Comparison of ENCODE assay signal across 26 mouse cellular contexts in genomic region chr7:12485956-12486355, GRCm38 (mm10). TPM values are rescaled to one million over a fixed set of nuclear protein-coding genes. Genes with fewer than 3 reads are reported as not detected.
DNase-seq lines count a peak whose midpoint lies in the region; ATAC-seq and TF ChIP-seq lines count a peak whose summit lies in the region.
"Had no signal": no experiment of that assay in that cellular context is flagged by ENCODE, and none has a peak within 500 bp of the region (broad histone marks: within the 10 kb centered on the region; RNA-seq: fewer than 3 reads in every experiment).

No protein-coding gene starts in this region.

- peak; percentile 23 for TF ChIP-seq CTCF in ES-Bruce4 (IDR thresholded peaks at IDR 0.05; ENCODE audit: low read depth, low read length)

- H3K36me3 ChIP-seq in ES-Bruce4 (ENCODE audit: control insufficient read depth, insufficient read depth, low read length, poor library complexity, severe bottlenecking): peaks cover 27% of the 10 kb centered on the region
- H3K36me3 ChIP-seq in splenic B cell, adult 2 months (ENCODE audit: control insufficient read depth, insufficient read depth, low read length, poor library complexity, severe bottlenecking): peaks cover 21% of the 10 kb centered on the region
- H3K36me3 ChIP-seq in forebrain, embryonic 12.5 days (replicated peaks): peaks cover 99% of the 10 kb centered on the region

- ATAC-seq in forebrain, embryonic 12.5 days (ENCODE audit: low FRiP score): no peak

- H3K4me1 ChIP-seq in ES-Bruce4 (ENCODE audit: control insufficient read depth, insufficient read depth, low read length): no peaks in the 10 kb centered on the region
- H3K4me1 ChIP-seq in forebrain, embryonic 12.5 days: no peaks in the 10 kb centered on the region
- H3K4me1 ChIP-seq: embryonic facial prominence, embryonic 15.5 days; hindbrain, embryonic 15.5 days; limb, embryonic 10.5 days; neural tube, embryonic 12.5 days had no signal

- H3K27ac ChIP-seq in ES-Bruce4 (ENCODE audit: insufficient read depth, low read length): no peak overlapping the region
- no peak overlapping the region for H3K27ac ChIP-seq in forebrain, embryonic 12.5 days
- H3K27ac ChIP-seq: embryonic facial prominence, embryonic 15.5 days; heart, adult 2 months; hindbrain, embryonic 15.5 days; kidney, postnatal 0 days; limb, embryonic 10.5 days; neural tube, embryonic 12.5 days had no signal

- no peaks in the 10 kb centered on the region for H3K27me3 ChIP-seq in ES-Bruce4 (ENCODE audit: control insufficient read depth, insufficient read depth, low read length, poor library complexity, severe bottlenecking)
- H3K27me3 ChIP-seq in splenic B cell, adult 2 months (ENCODE audit: control insufficient read depth, insufficient read depth, low read length, poor library complexity, severe bottlenecking): no peaks in the 10 kb centered on the region
- H3K27me3 ChIP-seq in forebrain, embryonic 12.5 days: no peaks in the 10 kb centered on the region
- H3K27me3 ChIP-seq: embryonic facial prominence, embryonic 15.5 days; hindbrain, embryonic 15.5 days; neural tube, embryonic 12.5 days had no signal

- peak; percentile 12 for DNase-seq in thymus, postnatal 0 days (ENCODE audit: low spot score)
- no peak for DNase-seq in thymus, postnatal 10 days (ENCODE audit: low spot score in 2 of 2)
- DNase-seq in ZHBTc4 (ENCODE audit: low read depth, low spot score): peak; percentile 70
- DNase-seq in splenic B cell, adult 2 months (ENCODE audit: low read depth, low spot score): peak; percentile 3
- no peak for DNase-seq in gastrocnemius, postnatal 10 days
- DNase-seq in adrenal gland, adult 2 months: no peak
- DNase-seq: cerebellum, postnatal 25 days; heart, adult 2 months; heart, postnatal 36 days; kidney, adult 18-20 months; lung, adult 18-20 months; lung, postnatal 14 days; right cerebral cortex, adult 18-20 months had no signal

- TF ChIP-seq POLR2A in ES-Bruce4 (IDR thresholded peaks at IDR 0.05; ENCODE audit: insufficient read depth, low read length): no peak

- 100% methylated on average over 1 of the region's 1 CpGs for WGBS in forebrain, embryonic 12.5 days

- H3K4me2 ChIP-seq in forebrain, embryonic 12.5 days: no peak overlapping the region
- H3K4me2 ChIP-seq: embryonic facial prominence, embryonic 15.5 days; hindbrain, embryonic 15.5 days; neural tube, embryonic 12.5 days had no signal

- peaks cover 5% of the 10 kb centered on the region; the same call in 1 of the 2 replicates for H3K9me3 ChIP-seq in ES-Bruce4 (replicated peaks; ENCODE audit: control insufficient read depth, insufficient read depth, low read length, poor library complexity, severe bottlenecking)
- peaks cover 64% of the 10 kb centered on the region for H3K9me3 ChIP-seq in forebrain, embryonic 12.5 days

- no peak for TF ChIP-seq EP300 in ES-Bruce4 (IDR thresholded peaks at IDR 0.05; ENCODE audit: insufficient read depth, low read depth, low read length)

- no peak overlapping the region for H3K9ac ChIP-seq in ES-Bruce4 (ENCODE audit: low read depth, poor library complexity, severe bottlenecking)
- H3K9ac ChIP-seq in forebrain, embryonic 12.5 days: no peak overlapping the region
- H3K9ac ChIP-seq: embryonic facial prominence, embryonic 15.5 days; hindbrain, embryonic 15.5 days; neural tube, embryonic 12.5 days had no signal

- no peak overlapping the region for H3K4me3 ChIP-seq in ES-Bruce4 (ENCODE audit: low read depth, low read length)
- no peak overlapping the region for H3K4me3 ChIP-seq in forebrain, embryonic 12.5 days (replicated peaks)
- H3K4me3 ChIP-seq: embryonic facial prominence, embryonic 15.5 days; heart, adult 2 months; hindbrain, embryonic 15.5 days; limb, embryonic 10.5 days; neural tube, embryonic 12.5 days had no signal

RNA-seq across cellular contexts. Expression of gene Zfp606, which starts 7.9 kb away (rescaled TPM):
- 13.9 and 14.6 TPM in 2 replicates for polyA plus RNA-seq in thymus, postnatal 0 days (2015; fragmentation: Nextera tagmentation; extraction: Ambion mirVana)
- polyA plus RNA-seq in ES-Bruce4 (2011; ENCODE audit: insufficient read depth, insufficient read length, low read depth, missing spikeins): 14.0 and 15.2 TPM in 2 replicates
- 10 to 100 TPM in 1 of 2 experiments, 1 to 10 TPM in 1; 7.1 to 10.2 TPM for total RNA-seq in gastrocnemius, postnatal 10 days (2021)
- total RNA-seq in adrenal gland, adult 2 months (2021): 1 to 10 TPM; 7.7 to 9.6 TPM
- 4.0 and 4.4 TPM in 2 replicates for polyA plus RNA-seq in adrenal gland, adult 2 months (2012; rRNA removed)
- polyA plus RNA-seq in forebrain, embryonic 12.5 days (2016; fragmentation: Nextera tagmentation; extraction: Ambion mirVana): 54.7 TPM in 2 replicates

RNA-seq across cellular contexts. Expression of gene 2900092C05Rik, which starts 26.4 kb away (rescaled TPM):
- polyA plus RNA-seq in thymus, postnatal 0 days (2015; fragmentation: Nextera tagmentation; extraction: Ambion mirVana): not detected in 2 replicates
- not detected in 2 replicates for polyA plus RNA-seq in ES-Bruce4 (2011; ENCODE audit: insufficient read depth, insufficient read length, low read depth, missing spikeins)
- total RNA-seq in gastrocnemius, postnatal 10 days (2021): not detected
- not detected for total RNA-seq in adrenal gland, adult 2 months (2021)
- polyA plus RNA-seq in adrenal gland, adult 2 months (2012; rRNA removed): not detected in 2 replicates
- polyA plus RNA-seq in forebrain, embryonic 12.5 days (2016; fragmentation: Nextera tagmentation; extraction: Ambion mirVana): not detected in 2 replicates
- total RNA-seq: gastrocnemius, adult 8-10 months; heart, adult 2 months; heart, postnatal 36 days; left cerebral cortex, adult 8-10 months; liver, adult 2 months had no signal
- polyA plus RNA-seq: embryonic facial prominence, embryonic 15.5 days; forebrain, embryonic 11.5 days; frontal cortex, adult 2 months; heart, adult 2 months; heart, embryonic 14.5 days; hindbrain, embryonic 15.5 days; kidney, postnatal 0 days; limb, embryonic 10.5 days; liver, adult 2 months; neural tube, embryonic 12.5 days had no signal

Comparison
In these comparisons a context has a peak if more than half of its experiments do, and no peak if none do; other contexts are left out.
1. DNase-seq: peak in thymus, postnatal 0 days (single experiment), ZHBTc4 (single experiment) and splenic B cell, adult 2 months (single experiment); none in thymus, postnatal 10 days (0 of 2), gastrocnemius, postnatal 10 days (single experiment) and adrenal gland, adult 2 months (single experiment).